Mouse (Mus musculus): ENCODE measurements around the gene Tmem201. TPM values are rescaled to one million over a fixed set of nuclear protein-coding genes. Genes with fewer than 3 reads are reported as not detected.

Tmem201 gene
- total and polyA plus RNA-seq, 3 experiments, result 6.4 to 29.2 (median 16.2) TPM

GRCm38 (mm10) chr4:149732800-149733199 lies 5.0 kb downstream of the Tmem201 start:
- H3K79me2 ChIP-seq (replicated peaks; ENCODE audit: control insufficient read depth, extremely low read depth, insufficient read depth, poor library complexity, severe bottlenecking), result peaks cover 43% of the 10 kb centered on the region
- peaks cover 14 to 50% of the 10 kb centered on the region in 2 experiments for H3K4me1 ChIP-seq (ENCODE audit: control insufficient read depth in 1 of 2, insufficient read depth in 2 of 2)
- H3K9ac ChIP-seq (ENCODE audit: insufficient read depth, low read depth), result no peak overlapping the region
- no peak overlapping the region for H3K27ac ChIP-seq (ENCODE audit: insufficient read depth, low read depth)
- H3K36me3 ChIP-seq (replicated peaks in 1 of 2; ENCODE audit: control insufficient read depth in 1 of 2, insufficient read depth in 1 of 2, low read length in 1 of 2), result peaks cover 35 to 77% of the 10 kb centered on the region in 2 experiments
- no peaks in the 10 kb centered on the region for H3K27me3 ChIP-seq (replicated peaks)
- DNase-seq (ENCODE audit: extremely low read depth), result no peak
- in situ Hi-C loops (cut with MboI; ENCODE audit: low pct_ligation_motif_present, low pct_unique_long_range_greater_than_20kb, low sequenced_read_pairs), result no loop called here
- no peak overlapping the region for H3K4me3 ChIP-seq (replicated peaks in 1 of 3; ENCODE audit: low read depth in 2 of 3, low read length in 2 of 3, poor library complexity in 1 of 3)
- dilution Hi-C loops (cut with MboI; ENCODE audit: extremely low pct_ligation_motif_present, extremely low pct_unique_long_range_greater_than_20kb, low sequenced_read_pairs), result no loop called here
- no peak overlapping the region for H3K4me2 ChIP-seq (ENCODE audit: insufficient read depth, low read depth, poor library complexity, severe bottlenecking)
- TF ChIP-seq E2F4 (IDR thresholded peaks at IDR 0.05; ENCODE audit: insufficient replicate concordance, low read depth, low read length) (no peak), MEF2A (IDR thresholded peaks at IDR 0.05; ENCODE audit: borderline replicate concordance, low read depth, low read length) (no peak), CTCF (conservative IDR thresholded peaks at IDR 0.05 in 1 of 2, IDR thresholded peaks at IDR 0.05 in 1 of 2; ENCODE audit: low read depth in 2 of 2, low read length in 2 of 2) (no peak), UBTF (IDR thresholded peaks at IDR 0.05; ENCODE audit: low read depth, low read length) (no peak), RCOR1 (conservative IDR thresholded peaks at IDR 0.05; ENCODE audit: low read depth, low read length) (no peak), BHLHE40 (IDR thresholded peaks at IDR 0.05; ENCODE audit: low read depth, low read length) (no peak), ETS1 (conservative IDR thresholded peaks at IDR 0.05; ENCODE audit: low read depth, low read length) (no peak), TCF12 (IDR thresholded peaks at IDR 0.05; ENCODE audit: low read depth, low read length) (no peak), CHD1 (IDR thresholded peaks at IDR 0.05; ENCODE audit: low read depth, low read length) (no peak), POLR2AphosphoS2 (IDR thresholded peaks at IDR 0.05; ENCODE audit: low read depth, low read length) (no peak), EP300 (IDR thresholded peaks at IDR 0.05; ENCODE audit: low read length) (no peak), ZNF384 (IDR thresholded peaks at IDR 0.05; ENCODE audit: low read depth, low read length) (no peak), ZC3H11A (IDR thresholded peaks at IDR 0.05; ENCODE audit: low read depth, low read length) (no peak), NELFE (IDR thresholded peaks at IDR 0.05; ENCODE audit: low read depth, low read length) (no peak), CHD2 (IDR thresholded peaks at IDR 0.05; ENCODE audit: low read length) (no peak), ZKSCAN1 (IDR thresholded peaks at IDR 0.05; ENCODE audit: borderline replicate concordance, low read depth, low read length) (no peak), MAFK (IDR thresholded peaks at IDR 0.05; ENCODE audit: insufficient replicate concordance, low read length) (no peak), USF2 (conservative IDR thresholded peaks at IDR 0.05; ENCODE audit: low read depth, low read length) (no peak), ZMIZ1 (IDR thresholded peaks at IDR 0.05; ENCODE audit: low read depth, low read length) (no peak), POLR2A (IDR thresholded peaks at IDR 0.05; ENCODE audit: low read depth, low read length) (no peak)
- no peaks in the 10 kb centered on the region for H3K9me3 ChIP-seq (replicated peaks; ENCODE audit: low read length)

DNA sequence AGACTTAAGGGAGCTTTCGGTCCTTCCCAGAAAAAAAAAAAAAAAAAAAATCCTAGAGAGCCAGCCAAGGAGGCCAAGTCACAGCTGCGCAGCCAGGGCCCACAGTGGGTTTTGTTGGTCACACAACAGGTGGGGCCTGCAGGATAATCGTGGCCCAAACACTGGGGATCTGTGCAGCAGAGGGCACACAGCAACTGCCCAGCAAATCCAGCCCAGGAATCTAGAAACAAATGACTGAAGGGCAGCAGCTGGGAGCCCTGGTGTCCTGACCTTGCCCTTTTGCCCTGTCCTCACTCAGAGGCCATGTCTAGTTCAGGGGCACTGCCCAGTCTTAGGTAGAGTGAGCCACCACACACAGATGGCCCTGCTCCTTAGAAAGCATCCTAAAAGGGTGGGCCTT lies 5.5 kb downstream of the Tmem201 start:
- Histone ChIP-seq H3K79me2 (replicated peaks; ENCODE audit: control insufficient read depth, extremely low read depth, insufficient read depth, poor library complexity, severe bottlenecking) (peaks cover 41% of the 10 kb centered on the region), H3K27ac (ENCODE audit: insufficient read depth, low read depth) (no peak overlapping the region), H3K4me2 (ENCODE audit: insufficient read depth, low read depth, poor library complexity, severe bottlenecking) (no peak overlapping the region), H3K9ac (ENCODE audit: insufficient read depth, low read depth) (no peak overlapping the region), H3K9me3 (replicated peaks; ENCODE audit: low read length) (no peaks in the 10 kb centered on the region), H3K4me3 (replicated peaks in 1 of 3; ENCODE audit: low read depth in 2 of 3, low read length in 2 of 3, poor library complexity in 1 of 3) (no peak overlapping the region), H3K27me3 (replicated peaks) (no peaks in the 10 kb centered on the region), H3K36me3 (replicated peaks in 1 of 2; ENCODE audit: control insufficient read depth in 1 of 2, insufficient read depth in 1 of 2, low read length in 1 of 2) (peaks cover 39 to 82% of the 10 kb centered on the region in 2 experiments), H3K4me1 (ENCODE audit: control insufficient read depth in 1 of 2, insufficient read depth in 2 of 2) (peaks cover 14 to 50% of the 10 kb centered on the region in 2 experiments)
- dilution Hi-C loops (cut with MboI; ENCODE audit: extremely low pct_ligation_motif_present, extremely low pct_unique_long_range_greater_than_20kb, low sequenced_read_pairs) (no loop called here), in situ Hi-C loops (cut with MboI; ENCODE audit: low pct_ligation_motif_present, low pct_unique_long_range_greater_than_20kb, low sequenced_read_pairs) (no loop called here)
- TF ChIP-seq JUND (conservative IDR thresholded peaks at IDR 0.05; ENCODE audit: low read depth, low read length), result no peak
- TF ChIP-seq SIN3A (IDR thresholded peaks at IDR 0.05; ENCODE audit: low read length), result no peak
- no peak for TF ChIP-seq NELFE (IDR thresholded peaks at IDR 0.05; ENCODE audit: low read depth, low read length)
- no peak for TF ChIP-seq CHD1 (IDR thresholded peaks at IDR 0.05; ENCODE audit: low read depth, low read length)
- no peak for TF ChIP-seq USF2 (conservative IDR thresholded peaks at IDR 0.05; ENCODE audit: low read depth, low read length)
- no peak for TF ChIP-seq ZC3H11A (IDR thresholded peaks at IDR 0.05; ENCODE audit: low read depth, low read length)
- TF ChIP-seq MXI1 (IDR thresholded peaks at IDR 0.05; ENCODE audit: low read depth, low read length), result no peak
- no peak for TF ChIP-seq MAX (IDR thresholded peaks at IDR 0.05; ENCODE audit: low read length)
- TF ChIP-seq GABPA (IDR thresholded peaks at IDR 0.05; ENCODE audit: insufficient replicate concordance, low read depth, low read length), result no peak
- no peak for TF ChIP-seq RAD21 (IDR thresholded peaks at IDR 0.05; ENCODE audit: low read depth, low read length)
- TF ChIP-seq TCF12 (IDR thresholded peaks at IDR 0.05; ENCODE audit: low read depth, low read length), result no peak
- no peak for DNase-seq (ENCODE audit: extremely low read depth)
